In the genomic region with DNA sequence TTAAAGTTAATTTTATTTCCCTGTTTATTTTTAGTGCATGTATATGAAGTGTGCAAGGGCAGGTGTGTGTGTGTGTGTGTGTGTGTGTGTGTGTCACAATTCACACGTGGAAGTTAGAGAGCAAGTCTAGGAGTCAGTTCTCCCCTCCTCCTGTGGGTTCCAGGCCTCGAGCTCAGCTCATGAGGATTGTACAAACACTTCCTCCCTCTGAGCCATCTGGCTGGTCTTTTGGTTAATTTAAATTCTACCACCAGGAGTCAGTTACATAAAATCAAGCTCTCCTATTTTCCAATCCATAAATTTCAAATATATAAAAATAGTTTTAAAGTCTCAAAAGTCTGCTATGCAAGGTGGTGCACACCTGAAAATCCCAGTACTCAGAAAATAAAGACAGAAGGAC, we compare ENCODE assay signal across 21 mouse cellular contexts.
DNase-seq lines count a peak whose midpoint lies in the region; ATAC-seq lines count a peak whose summit lies in the region.
"Had no signal": no experiment of that assay in that cellular context is flagged by ENCODE, and none has a peak within 500 bp of the region (broad histone marks: within the 10 kb centered on the region; RNA-seq: fewer than 3 reads in every experiment).

No protein-coding gene starts in this region.

- ATAC-seq in frontal cortex, adult (ENCODE audit: low TSS enrichment): peak; percentile 84
- ATAC-seq: activated CD4-positive, CD25-positive, alpha-beta regulatory T cell, adult 4 months; inflammation-experienced regulatory T-cells, adult 6 months; liver, postnatal 0 days; lung, postnatal 0 days had no signal

- no peak for DNase-seq in frontal cortex, postnatal 14 days (ENCODE audit: low spot score in 2 of 2)
- peak; percentile 15 to 30 for DNase-seq in left cerebral cortex, adult 18-20 months (ENCODE audit: low spot score in 2 of 2)
- DNase-seq in left cerebral cortex, adult 11 months (ENCODE audit: low spot score): no peak
- DNase-seq in layer of hippocampus, adult 9-10 months (ENCODE audit: low spot score): peak; percentile 35
- peak; percentile 13 for DNase-seq in right cerebral cortex, postnatal 25 days
- DNase-seq in cerebellum, adult 11 months: no peak
- no peak for DNase-seq in heart, postnatal 36 days
- DNase-seq: adrenal gland, adult 8-10 months; cerebellum, adult 2 months; cerebellum, postnatal 36 days; embryo, embryonic 11 days; gastrocnemius, postnatal 36 days; heart, postnatal 4 days; kidney, adult 18-20 months; kidney, postnatal 4 days; liver, postnatal 0 days; thymus, adult 2 months had no signal

- intact Hi-C loops in heart, postnatal 36 days (cut with DNase I): no loop called here

Comparison
In these comparisons a context has a peak if more than half of its experiments do, and no peak if none do; other contexts are left out.
1. DNase-seq: peak in left cerebral cortex, adult 18-20 months (2 of 2), layer of hippocampus, adult 9-10 months (single experiment) and right cerebral cortex, postnatal 25 days (single experiment); none in frontal cortex, postnatal 14 days (0 of 2), left cerebral cortex, adult 11 months (single experiment), cerebellum, adult 11 months (single experiment) and heart, postnatal 36 days (0 of 2).